Mouse (Mus musculus) erythroid progenitor cell, adult 5-6 weeks (primary cell): ENCODE measurements around the gene Pdcl2. TPM values are rescaled to one million over a fixed set of nuclear protein-coding genes. Genes with fewer than 3 reads are reported as not detected.

Experiments used
- ATAC-seq: replicated peaks from 2 replicates; pipeline ENCODE4 v1.8.0; 2016; ENCODE audit warnings: moderate number of reproducible peaks, mild to moderate bottlenecking, moderate TSS enrichment, inconsistent platforms; ENCODE audit not compliant: poor library complexity, low FRiP score, severe bottlenecking
- total RNA-seq, 2 experiments: library from RNA; stranded (forward) in 1 of 2; stranded (reverse) in 1 of 2; fragments of 150-400 nt in 1 of 2; fragments of 186-747, 209-891 nt in 1 of 2; gene quantifications; 2 replicates each; pipeline versions ENCODE4 v1.2.3 to v1.2.4; 2015 to 2017; ENCODE audit warnings: low replicate concordance in 2 of 2

Gene Pdcl2
- total RNA-seq, 2 experiments from 2014 or later = not detected

DNA sequence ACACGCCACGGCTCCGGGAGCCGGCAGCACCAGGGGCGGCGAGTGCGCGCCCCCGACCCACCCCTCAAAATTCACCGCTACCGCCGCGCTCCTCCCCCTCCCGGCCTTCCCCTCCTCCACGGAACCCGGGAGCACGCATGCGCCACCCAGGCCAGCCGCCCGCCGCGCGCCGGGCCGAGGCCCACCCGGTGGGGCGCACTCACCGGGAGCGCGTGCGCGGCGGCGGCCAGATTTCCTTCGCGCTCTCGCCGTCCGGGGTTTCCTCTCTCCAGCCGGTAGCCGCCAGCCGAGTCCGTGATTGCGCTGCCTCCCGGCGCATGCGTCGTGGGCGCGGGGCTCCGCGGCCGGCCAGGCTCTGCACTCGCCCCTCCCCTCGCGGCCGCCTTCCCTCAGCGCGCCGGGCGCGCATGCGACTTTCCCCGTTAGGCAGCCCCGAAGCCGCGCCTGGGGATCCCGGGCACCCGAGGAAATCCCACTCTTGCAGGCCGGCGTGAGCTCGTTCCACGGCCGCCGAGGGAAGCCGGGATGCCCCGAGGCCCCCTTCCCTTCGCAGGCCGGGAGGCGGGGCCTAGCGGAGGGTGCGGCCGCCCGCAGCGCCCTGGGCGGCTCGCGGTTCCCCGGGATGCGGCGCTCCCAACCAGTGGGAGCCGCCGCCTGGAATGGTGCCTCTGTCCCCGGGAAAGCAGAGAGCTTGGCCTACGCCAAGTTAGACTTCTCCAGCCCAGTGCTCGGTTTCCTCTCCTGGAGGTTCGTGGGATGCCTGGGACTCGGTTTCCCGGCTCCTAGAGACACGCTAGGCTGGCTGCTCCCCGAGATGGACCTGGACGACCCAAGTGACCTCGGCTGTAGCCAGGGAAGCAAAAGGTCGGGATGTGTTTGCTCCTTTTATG, 26.3 kb downstream of the Pdcl2 start, which contains the start of gene Clock:
Gene Clock, minus strand, starts transcription at position 341 of the 890 bp plus-strand sequence.
- ATAC-seq = no peak

DNA sequence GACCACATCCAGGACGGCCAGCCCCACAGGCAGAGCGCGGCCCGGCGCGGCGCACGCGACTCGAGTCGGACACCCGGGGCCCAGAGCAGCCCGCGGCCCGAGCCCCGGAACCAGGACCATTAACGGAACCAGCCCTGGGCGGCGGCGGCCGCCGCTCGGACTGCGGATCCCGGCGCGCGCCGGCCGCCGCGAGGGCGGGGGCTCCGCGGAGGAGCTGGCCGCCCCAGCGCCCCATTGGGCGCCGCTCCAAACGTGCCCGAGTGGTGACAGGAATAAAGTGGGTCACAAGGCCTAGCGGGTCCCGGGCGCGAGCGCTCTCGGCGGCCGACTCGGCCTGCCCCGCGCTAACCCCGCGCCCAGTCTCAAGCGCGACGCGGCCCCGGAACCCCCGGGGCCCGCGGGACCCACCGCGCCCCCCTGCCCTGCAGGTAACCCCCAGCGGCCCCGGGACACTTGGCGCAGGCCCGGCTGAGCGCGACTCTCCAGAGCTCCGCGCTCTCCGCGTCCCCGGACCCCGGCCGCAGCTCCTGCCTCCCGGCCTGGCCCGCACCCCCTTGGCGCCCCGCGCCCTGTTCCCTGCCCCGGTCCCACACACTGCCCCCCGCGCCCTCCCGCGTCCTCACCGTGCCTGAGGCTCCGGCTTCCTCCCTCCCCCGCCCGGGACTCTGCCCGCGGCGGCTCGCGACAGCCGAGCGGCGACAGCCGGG, 27.1 kb downstream of the Pdcl2 start:
- ATAC-seq = no peak

DNA sequence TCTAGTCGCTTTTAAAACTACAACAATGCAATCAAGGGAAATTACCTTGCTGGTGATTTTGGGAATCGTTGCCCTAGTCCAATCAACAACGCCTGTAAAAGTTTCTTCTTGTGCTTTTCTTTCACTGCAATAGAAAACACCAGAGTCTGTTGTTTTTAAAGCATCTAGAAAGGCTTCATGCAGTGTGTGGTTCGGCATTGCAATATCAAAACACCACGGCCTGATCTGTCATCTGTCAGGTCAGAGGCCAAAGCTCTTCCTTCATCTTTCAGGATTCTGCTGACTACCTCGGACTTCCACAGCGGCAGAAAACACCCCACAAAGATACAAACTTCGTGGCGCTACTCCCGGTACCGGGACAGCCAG, 27.6 kb downstream of the Pdcl2 start:
- no peak for ATAC-seq

DNA sequence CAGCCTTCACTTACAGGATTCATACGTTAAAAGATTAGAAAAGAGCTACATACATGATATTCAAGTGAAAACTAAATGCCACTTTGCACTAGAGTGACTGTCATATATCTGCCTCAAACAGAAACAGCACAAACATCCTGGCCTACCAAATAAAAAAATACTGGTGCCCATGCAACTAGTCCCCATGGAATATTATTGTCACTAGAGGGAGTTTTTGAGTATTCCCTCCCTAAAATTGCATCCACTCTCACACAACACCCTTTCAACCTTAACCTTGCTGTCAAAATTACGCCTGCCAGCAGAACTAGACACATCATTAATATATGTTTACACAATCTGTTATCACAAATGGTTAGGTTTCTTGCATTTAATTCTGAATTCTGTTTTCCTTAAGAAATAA, 28.9 kb downstream of the Pdcl2 start:
- ATAC-seq = no peak

DNA sequence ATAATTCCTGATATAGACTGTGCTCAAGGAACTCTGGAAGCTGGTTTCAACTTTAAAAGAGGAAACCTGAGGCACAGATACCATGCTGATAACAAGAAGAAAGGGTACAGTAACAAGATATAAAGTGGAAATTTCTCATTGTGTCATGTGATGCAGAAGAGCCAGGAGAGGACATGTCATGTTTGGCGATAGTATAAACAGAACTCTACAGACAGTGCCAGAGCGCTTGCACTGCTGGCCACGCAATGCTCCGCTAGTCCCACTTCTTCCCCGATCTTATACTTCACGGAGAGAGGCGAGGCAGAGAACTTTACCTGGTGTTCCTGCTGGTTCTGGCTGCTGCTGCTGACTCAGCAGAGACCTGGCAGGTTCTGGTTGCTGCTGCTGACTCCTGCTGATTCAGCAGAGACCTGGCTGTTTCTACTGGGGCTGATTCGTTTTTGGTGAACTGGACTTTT, 41.7 kb downstream of the Pdcl2 start:
- no peak for ATAC-seq

DNA sequence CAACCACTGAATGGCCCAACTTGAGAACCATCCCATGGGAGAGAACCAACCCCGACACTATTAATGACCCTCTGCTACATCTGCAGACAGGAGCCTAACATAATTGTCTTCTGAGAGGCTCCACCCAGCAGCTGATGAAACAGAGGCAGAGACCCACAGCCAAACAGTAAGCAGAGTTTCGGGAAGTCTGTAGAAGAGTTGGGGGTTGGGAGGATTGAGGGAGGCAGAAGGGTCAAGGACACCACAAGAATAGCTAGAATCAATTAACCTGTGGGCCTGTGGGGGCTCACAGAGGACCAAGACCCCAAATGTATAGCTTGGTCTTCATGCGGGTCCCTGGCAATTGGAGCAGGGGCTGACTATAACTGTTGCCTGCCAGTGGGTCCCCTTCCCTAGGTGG, 42.7 kb downstream of the Pdcl2 start:
- ATAC-seq = no peak

DNA sequence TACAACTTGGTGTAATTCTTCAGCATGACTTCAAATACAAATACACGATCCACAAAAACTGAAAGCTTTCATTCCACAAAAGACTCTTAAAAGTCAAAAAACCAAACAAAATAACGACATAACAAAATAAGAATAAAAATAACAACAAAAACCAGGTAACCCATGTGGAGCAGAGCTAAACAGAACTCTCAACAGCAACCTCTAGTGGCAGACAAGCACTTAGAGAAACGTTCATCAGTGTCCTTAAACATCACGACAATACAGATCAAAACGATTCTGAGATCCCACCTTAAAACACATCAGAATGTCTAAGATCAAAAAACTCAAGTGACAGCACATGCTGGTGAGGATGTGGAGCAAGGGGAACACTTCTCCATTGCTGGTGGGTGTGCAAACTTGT, 43.9 kb downstream of the Pdcl2 start:
- ATAC-seq = no peak

DNA sequence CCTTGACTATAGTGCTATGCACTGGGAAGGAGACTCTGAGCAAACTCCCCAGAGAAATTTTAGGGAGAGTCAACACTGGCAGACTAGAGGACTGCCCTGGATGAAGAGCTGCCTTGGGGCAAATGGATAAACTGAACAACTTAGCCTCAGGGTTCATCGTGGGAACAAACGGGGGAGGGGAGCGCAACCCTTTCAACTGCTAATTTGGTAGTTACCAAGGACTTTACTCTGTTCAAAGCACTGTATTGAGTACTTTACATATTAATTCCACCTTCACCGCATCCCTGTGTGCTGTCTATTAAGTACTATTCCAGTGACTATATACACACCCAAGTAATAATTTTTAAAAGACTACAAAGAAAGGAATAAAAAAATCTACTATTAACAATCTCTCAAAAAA, 45.3 kb downstream of the Pdcl2 start:
- no peak for ATAC-seq

DNA sequence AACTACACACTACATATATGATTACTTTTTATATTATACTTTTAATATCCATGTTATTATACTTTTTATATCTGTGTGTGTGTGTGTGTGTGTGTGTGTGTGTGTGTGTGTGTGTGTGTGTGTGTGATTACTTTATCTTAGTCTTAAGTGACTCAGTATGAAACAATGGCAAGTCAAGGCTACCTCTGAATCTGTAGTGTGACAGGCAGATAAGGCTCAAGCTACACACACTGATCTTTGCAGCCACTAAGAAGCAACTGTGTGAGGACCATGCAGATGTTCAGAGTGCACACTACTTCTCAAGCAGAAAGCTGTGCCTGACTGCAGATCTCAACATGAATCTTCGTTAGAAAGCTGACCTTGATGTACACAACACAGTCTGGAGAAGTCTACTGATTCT, 47.1 kb downstream of the Pdcl2 start:
- ATAC-seq = no peak

DNA sequence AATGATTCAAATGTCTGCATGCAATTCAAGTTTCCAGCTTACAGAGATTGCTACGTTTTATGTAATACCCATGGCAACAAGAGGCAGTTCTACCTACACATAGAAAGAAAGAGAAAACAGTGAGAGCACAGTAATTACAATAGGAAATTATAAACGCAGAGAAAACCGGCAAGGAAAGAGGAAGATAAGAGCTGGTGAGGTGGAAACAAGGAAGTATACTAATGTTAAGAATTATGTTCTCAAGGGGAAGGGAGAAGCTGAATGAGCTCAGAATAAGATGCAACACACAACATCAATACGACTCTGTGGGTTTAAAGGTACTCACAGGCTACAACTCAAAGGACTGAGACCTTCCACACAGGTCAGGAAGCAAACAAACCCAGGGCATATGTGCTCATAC, 56.0 kb downstream of the Pdcl2 start:
- ATAC-seq = no peak

Other genes with a start within 250 kb of the Pdcl2 start
- 7.6 and 13.0 TPM in 2 replicates for gene Srd5a3, start 190.9 kb downstream of the Pdcl2 start, total RNA-seq (2015; ENCODE audit: low replicate concordance)
- 4.5 and 7.3 TPM in 2 replicates for gene Srd5a3, start 190.9 kb downstream of the Pdcl2 start, total RNA-seq (2017; ENCODE audit: low replicate concordance)
- 22.7 and 34.0 TPM in 2 replicates for gene Tmem165, start 147.3 kb downstream of the Pdcl2 start, total RNA-seq (2015; ENCODE audit: low replicate concordance)
- 24.0 and 31.4 TPM in 2 replicates for gene Tmem165, start 147.3 kb downstream of the Pdcl2 start, total RNA-seq (2017; ENCODE audit: low replicate concordance)
- gene Clock, start 26.4 kb downstream of the Pdcl2 start, total RNA-seq (2015; ENCODE audit: low replicate concordance) = 1.8 and 10.9 TPM in 2 replicates
- gene Clock, start 26.4 kb downstream of the Pdcl2 start, total RNA-seq (2017; ENCODE audit: low replicate concordance) = 1.0 and 1.1 TPM in 2 replicates
- not detected in 2 replicates for gene Nmu, start 32.6 kb upstream of the Pdcl2 start, total RNA-seq (2015; ENCODE audit: low replicate concordance)
- gene Nmu, start 32.6 kb upstream of the Pdcl2 start, total RNA-seq (2017; ENCODE audit: low replicate concordance) = not detected in 2 replicates
- gene Gm7271, start 152.9 kb upstream of the Pdcl2 start, total RNA-seq (2015; ENCODE audit: low replicate concordance) = not detected in 2 replicates
- not detected in 2 replicates for gene Gm7271, start 152.9 kb upstream of the Pdcl2 start, total RNA-seq (2017; ENCODE audit: low replicate concordance)
- gene Exoc1, start 198.2 kb upstream of the Pdcl2 start, total RNA-seq (2015; ENCODE audit: low replicate concordance) = 31.4 and 32.7 TPM in 2 replicates
- gene Exoc1, start 198.2 kb upstream of the Pdcl2 start, total RNA-seq (2017; ENCODE audit: low replicate concordance) = 19.0 and 32.3 TPM in 2 replicates